Mouse (Mus musculus) testis, postnatal 10 days (tissue): ENCODE results near the gene Arfgap3.
"Not testable (repeated sequence)": the region's sequence is repeated elsewhere in the genome, so short reads cannot be mapped to it uniquely, and the experiment has no call there.

Experiments used
- DNase-seq: peaks from one replicate; pipeline ENCODE4 v3.0.0; 2021; ENCODE audit warnings: low spot score

The Arfgap3 gene

GRCm38 (mm10) chr15:83344956-83345355 lies 5.1 kb downstream of the Arfgap3 start:
- DNase-seq = no peak

- DNase-seq = no peak
These were observed 5.9 kb downstream of the Arfgap3 start for GRCm38 (mm10) chr15:83344157-83344556.

- no peak for DNase-seq
These were observed 11.1 kb downstream of the Arfgap3 start for GRCm38 (mm10) chr15:83338908-83339307.

DNA sequence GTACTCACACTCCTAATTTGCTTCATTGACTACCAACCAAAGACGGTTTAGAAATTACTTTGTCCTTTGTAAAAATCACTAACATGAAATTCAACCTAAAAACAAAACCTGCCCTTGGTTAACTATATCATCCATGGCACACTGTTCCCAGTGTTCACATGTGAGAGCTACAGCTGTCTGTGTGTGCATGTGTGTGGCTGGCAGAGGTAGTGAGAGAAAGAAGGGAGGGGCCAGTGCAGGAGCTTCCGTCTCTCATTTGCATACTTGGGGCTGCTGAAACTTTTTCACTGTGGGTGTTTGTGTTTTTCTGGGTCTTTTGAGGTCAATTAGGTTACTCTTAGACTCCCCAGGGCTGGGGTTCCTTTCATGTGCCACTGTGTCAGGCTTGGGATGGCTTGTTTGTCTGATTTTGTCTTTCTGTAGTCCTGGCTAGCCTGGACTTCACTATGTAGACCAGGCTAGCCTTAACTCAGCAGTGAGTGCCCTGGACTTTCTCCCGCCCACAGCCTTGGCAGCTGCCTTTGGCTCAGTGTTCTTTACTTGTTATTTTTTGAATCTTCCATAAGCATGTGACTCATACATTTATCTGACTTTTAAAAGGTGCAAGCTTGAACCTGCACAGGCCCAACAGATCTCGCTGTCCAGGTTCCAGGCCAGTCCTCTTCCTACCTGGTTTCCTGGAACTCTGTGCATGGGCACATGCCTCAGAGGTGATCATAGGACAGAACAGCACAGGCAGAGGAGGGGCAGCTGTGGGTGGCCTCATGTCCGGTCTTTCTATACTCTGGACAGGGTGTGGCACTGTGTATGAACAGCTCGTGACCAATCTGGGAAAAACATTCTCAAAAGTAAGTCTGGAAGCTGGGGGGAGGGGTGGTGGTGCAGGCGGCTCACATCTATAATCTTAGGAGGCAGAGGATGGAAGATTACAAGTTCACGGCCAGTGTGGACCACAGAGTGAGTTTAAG lies 11.9 kb downstream of the Arfgap3 start:
- DNase-seq = no peak

- DNase-seq = no peak
These were observed 17.7 kb downstream of the Arfgap3 start for GRCm38 (mm10) chr15:83332373-83332772.

DNA sequence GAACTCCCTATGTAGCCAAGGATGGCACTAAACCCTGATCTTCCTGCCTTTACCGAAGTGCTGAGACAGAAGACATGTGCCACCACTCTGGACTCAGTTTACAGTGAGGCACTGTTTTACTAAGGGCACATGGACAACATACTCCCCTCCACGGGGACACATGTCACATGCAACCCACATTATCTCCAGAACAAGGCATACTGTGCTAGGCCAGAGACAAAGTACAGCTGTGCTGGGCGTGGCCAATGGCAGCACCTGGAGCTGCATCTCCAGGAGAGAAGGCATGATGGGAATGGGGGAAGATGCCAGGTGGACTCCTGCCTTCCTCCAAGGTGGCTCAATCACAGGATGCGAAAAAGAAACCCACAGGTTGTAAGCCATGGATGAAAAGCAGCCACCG lies 21.1 kb downstream of the Arfgap3 start:
- no peak for DNase-seq

DNA sequence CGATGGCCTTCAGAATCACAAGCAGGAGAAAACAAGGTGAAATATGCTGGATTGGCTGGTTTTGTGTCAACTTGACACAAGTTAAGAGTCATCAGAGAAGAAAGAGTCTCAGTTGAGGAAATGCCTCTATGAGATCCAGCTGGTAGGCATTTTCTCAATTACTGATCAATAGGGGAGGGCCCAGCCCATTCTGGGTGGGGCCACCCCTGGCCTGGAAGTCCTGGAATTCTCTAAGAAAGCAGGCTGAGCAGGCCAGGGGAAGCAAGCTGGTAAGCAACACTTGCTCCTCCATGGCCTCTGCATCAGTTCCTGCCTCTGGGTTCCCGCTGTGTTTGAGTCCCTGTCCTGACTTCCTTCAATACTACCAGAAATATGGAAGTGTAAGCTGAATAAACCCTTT lies 27.0 kb downstream of the Arfgap3 start:
- DNase-seq = no peak

GRCm38 (mm10) chr15:83314914-83315313 lies 35.1 kb downstream of the Arfgap3 start:
- no peak for DNase-seq

- no peak for DNase-seq
These were observed 40.2 kb downstream of the Arfgap3 start for GRCm38 (mm10) chr15:83309878-83310277.

GRCm38 (mm10) chr15:83308708-83309107 lies 41.3 kb downstream of the Arfgap3 start:
- not testable (repeated sequence) for DNase-seq

DNA sequence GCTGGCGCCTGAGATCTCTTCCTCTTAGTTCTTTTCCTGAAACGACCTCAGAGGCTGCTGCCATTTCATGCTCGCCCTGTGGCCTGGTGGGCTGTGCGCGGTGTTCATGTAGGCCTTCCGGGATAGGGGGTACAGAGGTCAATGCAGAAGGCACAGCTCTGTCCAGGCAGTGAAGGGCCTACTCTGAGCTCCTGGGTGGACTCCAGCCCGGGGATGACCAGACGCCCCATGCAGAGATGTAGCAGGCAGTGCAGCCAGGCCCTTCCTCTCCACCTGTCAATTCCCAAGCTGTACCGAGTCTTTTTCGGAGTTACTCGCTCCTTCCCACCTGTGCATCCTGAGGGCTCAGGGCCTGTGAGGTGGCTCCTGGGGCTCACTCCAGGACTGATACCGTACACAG lies 43.9 kb downstream of the Arfgap3 start:
- no peak for DNase-seq

GRCm38 (mm10) chr15:83305192-83305921 lies 44.7 kb downstream of the Arfgap3 start:
- DNase-seq = peak; percentile 76

DNA sequence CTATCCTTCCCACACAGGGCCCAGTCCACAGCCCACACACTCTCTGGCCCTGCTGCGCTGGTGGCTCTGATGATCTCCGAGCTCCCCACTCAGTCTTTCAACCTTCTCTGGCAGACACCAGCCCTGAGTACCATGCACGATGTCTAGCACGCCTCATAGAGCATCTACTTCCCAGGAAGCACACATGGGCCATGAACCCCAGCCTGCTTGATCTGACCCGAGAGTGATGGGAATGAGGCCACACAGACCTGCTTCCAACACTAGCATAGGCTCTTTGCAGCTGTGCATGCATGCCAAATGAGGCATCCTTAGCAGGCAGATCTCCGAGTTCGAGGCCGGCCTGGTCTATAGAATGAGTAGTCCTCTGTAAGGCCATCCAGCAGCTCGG lies 45.2 kb downstream of the Arfgap3 start:
- DNase-seq = no peak

- peak; percentile 72 for DNase-seq
These were observed 46.2 kb downstream of the Arfgap3 start for GRCm38 (mm10) chr15:83303656-83304484.

DNA sequence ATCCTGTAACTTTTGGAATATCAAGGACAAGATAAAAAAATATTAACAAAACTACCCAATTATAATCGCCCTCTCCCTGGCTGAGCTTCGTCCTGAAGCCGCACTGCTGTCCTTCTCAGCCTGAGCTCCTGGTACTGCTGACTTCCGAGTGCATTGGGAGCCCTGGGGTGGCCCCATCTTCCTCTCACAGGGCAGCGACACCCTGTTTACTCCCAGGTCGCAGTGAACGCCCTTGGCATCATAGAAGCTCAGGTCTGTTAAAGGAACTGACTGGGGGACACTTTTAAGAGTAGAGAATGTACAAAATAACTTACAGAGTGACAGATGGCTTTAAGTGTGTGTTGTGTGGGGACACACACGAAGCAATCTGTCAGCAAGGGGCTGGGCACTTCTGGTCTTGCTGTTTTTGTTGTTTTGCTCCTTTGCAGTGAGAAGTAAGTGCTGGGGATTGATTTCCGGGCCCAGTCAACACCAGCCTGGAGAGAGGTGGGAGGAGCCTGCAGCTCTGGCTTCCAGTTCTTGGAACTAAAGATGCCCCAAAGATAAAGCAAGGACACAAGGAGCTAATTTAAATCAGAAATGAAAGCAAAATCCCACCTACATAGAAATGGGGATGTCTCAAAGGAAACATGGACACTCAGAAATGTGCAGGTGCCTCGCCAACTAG lies 50.0 kb downstream of the Arfgap3 start:
- no peak for DNase-seq

- no peak for DNase-seq
These were observed 50.6 kb downstream of the Arfgap3 start for GRCm38 (mm10) chr15:83299450-83299849.

DNA sequence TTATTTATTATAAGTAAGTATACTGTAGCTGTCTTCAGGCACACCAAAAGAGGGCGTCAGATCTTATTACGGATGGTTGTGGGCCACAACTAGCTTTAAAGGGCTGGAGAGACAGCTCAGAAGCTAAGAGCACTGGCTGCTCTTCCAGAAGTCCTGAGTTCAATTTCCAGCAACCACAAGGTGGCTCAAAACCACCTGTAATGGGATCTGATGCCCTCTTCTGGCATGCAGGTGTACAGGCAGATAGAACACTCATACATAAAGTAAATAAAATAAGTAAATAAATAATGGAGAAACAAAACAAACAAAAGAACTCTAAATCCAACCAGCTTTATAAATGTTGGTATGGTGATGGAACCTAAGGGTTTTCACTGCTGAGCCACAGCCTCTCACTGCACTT lies 51.2 kb downstream of the Arfgap3 start:
- no peak for DNase-seq

GRCm38 (mm10) chr15:83298313-83298712 lies 51.7 kb downstream of the Arfgap3 start:
- no peak for DNase-seq

DNA sequence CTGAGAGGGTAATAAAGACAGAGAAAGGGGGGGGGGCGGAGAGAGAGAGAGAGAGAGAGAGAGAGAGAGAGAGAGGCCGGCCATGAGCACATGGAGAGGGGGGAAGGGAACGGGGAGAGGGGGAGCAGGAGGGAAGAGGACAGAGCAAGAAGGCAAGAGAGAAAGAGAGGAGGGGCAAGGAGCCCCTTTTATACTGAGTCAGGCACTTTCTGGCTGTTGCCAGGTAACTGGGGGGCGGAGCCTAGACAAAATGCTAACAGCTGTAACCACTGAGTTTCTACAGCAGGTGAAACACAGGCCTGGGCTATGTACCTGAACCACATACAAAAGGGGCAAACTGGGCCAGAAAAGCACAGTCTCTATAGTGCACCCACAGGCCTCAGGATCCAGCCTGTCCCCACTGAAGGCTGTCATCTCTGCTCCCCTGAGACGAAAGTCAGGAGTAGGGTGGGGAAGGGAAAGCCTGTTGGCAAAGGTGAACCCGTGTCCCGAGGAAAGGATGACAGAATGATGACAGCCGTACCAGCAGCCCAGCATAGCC lies 53.2 kb downstream of the Arfgap3 start:
- DNase-seq = no peak

DNA sequence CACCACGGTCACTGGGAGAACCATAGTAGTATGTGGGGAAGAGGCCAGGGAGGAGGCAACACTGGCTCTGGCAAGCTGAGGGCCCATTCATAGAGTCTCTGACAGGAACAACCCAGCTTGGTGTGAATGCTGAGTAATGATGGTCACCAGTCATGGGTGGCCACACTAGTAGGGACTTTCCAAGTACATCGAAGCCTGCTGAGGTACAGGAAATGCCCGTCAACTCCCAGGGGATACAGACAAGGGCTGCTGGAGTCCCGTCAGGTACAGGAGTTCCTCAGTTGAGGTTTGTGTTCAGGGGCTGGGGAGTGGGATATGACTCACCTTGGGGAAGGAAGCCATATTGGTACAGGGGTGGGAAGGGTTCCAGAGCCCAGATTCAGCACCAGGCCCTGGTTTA lies 54.0 kb downstream of the Arfgap3 start:
- DNase-seq = no peak

DNA sequence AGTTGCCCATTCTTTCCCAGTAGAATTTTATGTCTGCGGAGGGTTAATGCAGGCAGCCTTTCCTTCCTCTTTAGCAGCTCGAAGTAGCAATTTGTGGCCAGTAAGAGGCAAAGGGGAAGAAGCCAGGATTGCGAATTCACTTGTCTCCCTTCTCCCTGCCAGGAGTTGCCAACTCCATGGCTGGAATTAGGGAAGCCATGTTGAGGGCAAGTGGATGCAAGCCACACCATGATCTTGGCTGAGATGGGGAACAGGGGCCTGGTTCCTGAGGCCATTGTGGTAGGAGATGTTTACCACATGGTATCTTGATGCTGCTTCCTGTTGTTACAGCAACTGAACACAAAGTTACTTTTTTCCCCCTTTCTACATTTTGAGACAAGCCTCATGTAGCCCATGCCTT lies 55.1 kb downstream of the Arfgap3 start:
- no peak for DNase-seq
